Mouse (Mus musculus) layer of hippocampus, postnatal 36 days (tissue): ENCODE measurements around the gene Ufd1. TPM values are rescaled to one million over a fixed set of nuclear protein-coding genes. Genes with fewer than 3 reads are reported as not detected.
A peak's percentile ranks its signal among the peaks of the same experiment; 100 is the strongest.

Source experiments
- DNase-seq, 2 experiments: peaks; one replicate each; pipeline ENCODE4 v3.0.0; 2022
- total RNA-seq, 2 experiments: library from RNA; stranded (reverse); gene quantifications; 2 replicates each; pipeline ENCODE4 v1.2.3; 2021

Gene Ufd1
- 100 to 1,000 TPM in 1 of 2 experiments, 10 to 100 TPM in 1; 99.9 to 104 TPM for total RNA-seq

DNA sequence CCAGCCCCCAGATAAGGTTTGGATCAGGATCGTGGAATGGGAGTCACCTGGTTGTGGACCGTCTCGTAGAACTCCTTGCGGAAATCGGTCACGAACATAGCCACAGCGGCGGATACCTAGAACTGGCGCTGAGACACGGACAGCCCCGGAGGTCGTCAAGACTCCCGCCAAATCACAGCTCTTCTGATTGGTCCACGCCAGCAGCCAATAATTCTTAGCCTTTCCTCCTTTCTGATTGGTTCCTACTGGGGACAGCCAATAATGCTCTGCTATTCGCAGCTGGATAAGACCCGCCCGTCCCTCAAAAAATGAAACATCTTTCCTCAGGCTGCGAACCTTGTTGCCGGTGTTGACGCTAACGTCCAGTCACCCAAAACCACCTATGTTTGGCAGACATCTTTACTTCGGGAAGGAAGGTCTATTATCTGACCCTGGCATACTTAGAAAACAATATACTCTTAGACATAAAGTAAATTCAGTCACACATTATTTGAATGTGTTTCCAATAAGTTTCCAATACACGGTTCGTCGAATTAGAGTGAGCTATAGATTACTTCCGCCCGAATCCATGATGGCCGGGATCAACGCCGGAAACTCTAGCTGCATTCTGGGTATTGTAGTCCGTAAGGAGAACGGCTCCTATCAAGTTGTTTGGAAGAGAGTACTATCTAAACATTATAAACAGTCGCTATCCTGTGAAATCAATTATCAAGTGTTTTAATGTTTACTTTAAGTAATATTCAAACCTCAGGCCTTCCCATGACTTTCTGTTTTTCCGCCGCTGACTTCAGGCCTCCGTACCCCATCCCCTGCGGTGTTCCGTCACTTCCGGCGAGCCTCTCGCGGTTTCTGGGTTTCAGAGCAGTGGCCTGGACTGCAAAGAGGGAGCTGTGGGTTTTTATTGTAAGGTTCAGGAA, at the start of gene Ufd1, which contains the start of gene Cdc45:
Ufd1 (plus strand) TSS at position 312 of the 917 bp plus-strand sequence.
Cdc45 (minus strand) TSS at position 520 of the 917 bp plus-strand sequence.
- DNase-seq, result peak; percentile 85 to 86

DNA sequence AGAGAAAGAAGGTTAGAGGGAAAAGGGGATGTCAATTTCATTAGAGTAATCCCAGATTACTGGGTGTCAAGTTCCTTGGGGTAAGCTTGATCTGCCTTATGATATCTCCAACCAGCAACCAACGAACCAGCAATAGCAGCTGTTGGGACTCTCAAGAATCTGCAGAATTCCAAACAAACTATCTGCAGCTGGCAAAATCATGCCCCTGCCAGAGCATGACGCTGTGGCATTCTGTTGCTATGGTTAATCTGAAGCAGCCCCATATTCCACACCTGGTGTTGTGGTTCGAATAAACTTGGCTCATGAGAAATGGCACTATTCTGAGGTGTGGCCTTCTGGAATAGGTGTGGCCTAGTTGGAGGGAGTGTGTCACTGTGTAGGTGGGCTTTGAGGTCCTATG, 48.6 kb upstream of the Ufd1 start:
- no peak for DNase-seq

DNA sequence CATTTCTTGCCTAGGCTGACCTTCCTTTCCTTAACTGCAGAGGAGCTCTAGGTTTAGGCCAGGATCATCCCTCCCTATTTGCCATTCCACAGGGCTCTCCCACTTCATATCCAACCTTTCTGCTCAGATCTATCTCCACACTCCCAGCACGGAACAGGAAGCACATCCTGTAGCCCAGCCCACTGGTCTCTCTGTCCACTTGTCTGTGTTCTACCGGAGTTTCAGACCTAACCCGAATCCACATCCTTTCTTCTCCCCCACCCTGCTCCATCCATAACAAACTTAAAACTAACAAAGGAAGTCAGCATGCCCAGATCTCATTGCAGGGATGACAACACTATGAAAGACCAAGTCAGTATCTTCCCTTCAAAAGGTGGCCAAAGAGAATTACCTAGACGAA, 45.2 kb upstream of the Ufd1 start:
- no peak for DNase-seq

DNA sequence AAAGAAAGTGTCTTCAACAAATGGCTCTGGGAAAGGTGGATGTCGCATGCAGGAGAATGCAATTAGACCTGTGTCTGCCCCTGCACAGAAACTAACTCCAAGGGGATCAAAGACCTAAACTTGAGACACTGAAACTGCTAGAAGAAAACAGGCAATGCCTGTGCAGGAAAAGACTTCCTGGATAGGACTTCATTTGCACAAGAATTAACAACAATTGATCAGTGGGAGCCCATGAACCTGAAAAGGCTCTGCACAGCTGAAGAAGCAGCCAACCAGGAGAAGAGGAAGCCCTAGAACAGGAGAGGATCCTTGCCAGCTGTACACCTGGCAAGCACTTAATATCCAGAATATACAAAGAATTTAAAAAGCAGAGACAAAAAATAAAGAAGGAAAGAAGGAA, 42.1 kb upstream of the Ufd1 start:
- DNase-seq, result no peak

DNA sequence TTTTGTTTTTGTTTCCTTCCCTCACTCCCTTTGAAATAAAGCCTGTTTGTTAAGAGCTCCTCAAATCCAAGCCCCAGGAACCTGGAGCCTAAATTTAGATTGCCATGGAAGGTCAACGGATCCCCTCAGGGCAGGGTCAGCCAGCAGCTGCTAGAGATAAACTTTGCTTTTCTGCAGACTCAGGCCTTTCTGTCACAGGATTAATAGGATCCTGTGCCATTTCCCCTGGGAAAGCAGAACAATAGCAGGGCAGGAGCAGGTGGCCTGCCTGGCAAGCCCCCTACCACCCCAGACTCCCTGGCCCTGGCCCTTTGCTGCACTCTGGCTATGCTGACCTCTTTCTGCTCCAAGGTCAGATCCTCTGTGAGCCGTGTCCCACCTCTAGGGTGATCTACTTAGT, 37.6 kb upstream of the Ufd1 start:
- no peak for DNase-seq

DNA sequence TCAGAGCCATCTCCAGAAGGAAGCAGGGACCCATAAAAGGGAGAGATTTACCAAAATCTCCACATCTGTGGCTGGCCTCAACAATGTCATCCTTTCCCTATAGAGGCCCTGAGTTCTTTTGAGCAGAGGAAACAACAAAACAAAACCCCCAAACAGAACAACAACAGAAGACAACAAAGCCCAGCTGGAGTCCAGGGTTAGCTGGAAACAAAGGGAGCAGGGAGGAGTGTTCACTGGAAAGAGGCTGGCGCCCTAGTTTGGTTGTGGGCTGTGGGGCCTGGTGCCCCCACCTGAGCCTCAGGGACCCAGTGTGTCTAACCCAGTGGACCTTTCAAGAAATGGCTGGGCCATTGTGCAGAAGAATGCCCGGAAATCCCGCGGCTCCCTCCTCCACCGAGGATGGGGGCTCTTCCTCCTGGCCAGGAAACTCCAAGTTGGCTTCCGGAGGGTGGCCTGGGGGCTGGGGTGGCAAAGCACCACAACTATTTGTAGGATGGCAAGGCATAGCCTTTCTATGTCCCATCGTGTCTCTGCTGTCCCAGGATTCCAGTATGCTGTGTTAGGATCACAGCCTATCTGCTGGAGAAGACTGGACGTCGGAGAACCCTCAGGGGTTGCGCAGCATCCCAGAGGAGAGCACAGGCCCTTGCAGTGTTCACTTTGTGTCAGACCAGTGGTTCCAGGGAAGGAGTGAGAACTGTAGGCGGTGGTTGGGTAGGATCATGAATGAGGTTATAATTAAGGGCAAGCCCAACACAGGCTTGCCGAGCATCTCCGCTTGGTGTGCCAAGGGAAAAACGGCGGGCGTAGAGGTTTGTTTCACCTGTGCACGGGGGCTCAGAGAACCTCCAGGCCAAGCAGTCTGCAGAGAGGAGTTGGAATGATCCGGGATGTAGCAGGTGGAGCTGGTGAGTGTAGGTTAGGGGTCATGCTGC, 35.7 kb upstream of the Ufd1 start:
- DNase-seq, result no peak

DNA sequence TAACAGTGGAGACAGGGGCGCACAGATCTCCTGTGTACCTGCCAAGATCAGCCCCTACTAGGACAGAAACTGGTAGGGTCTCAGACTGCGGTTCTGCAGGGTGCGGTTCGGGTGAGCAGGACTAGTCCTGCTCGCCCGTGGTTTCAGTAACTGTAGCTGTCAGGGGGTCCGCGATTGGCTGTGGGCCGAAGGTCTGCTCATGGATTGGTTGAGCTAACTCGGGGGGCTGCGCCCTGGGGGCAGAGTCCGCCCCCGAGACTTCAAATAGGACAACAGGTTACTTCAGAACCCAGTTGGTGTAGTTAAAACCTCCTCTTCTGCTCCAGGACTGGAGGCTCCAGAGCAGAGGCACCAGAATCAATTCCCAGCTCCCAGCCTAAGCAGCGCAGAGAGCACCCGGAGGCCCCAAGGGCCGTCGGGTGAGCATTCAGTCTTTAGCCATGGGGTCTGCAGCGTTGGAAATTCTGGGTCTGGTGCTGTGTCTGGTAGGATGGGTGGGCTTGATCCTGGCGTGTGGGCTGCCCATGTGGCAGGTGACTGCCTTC, 35.0 kb upstream of the Ufd1 start, which contains the start of gene Cldn5:
Cldn5 (plus strand) TSS at position 292 of the 545 bp plus-strand sequence.
- no peak for DNase-seq

DNA sequence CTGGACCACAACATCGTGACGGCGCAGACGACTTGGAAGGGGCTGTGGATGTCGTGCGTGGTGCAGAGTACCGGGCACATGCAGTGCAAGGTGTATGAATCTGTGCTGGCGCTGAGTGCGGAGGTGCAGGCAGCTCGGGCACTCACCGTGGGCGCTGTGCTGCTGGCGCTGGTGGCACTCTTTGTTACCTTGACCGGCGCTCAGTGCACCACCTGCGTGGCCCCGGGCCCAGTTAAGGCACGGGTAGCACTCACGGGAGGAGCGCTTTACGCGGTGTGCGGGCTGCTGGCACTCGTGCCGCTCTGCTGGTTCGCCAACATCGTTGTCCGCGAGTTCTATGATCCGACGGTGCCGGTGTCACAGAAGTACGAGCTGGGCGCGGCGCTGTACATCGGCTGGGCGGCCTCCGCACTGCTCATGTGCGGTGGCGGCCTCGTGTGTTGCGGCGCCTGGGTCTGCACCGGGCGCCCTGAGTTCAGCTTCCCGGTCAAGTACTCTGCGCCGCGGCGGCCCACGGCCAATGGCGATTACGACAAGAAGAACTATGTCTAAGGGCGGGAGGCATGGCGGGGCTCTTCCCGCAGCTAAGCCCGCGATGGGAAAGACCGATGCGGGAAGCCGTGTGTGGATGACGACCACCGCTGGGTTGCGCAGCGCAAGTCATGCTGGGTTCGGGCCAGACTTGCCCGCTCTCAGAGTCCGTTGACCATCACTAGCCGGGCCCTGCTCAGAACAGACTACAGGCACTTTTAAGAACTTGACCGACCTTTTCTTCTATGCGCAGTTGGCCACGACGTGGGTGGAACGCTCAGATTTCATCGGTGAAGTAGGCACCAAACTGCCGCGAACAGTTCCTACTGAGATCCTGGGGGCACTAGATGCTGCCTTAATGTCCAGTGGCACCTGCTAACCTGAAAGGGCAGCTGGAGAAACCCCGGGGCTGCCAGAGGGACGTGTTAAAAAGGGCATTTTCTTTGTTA, 34.2 kb upstream of the Ufd1 start:
- no peak for DNase-seq

DNA sequence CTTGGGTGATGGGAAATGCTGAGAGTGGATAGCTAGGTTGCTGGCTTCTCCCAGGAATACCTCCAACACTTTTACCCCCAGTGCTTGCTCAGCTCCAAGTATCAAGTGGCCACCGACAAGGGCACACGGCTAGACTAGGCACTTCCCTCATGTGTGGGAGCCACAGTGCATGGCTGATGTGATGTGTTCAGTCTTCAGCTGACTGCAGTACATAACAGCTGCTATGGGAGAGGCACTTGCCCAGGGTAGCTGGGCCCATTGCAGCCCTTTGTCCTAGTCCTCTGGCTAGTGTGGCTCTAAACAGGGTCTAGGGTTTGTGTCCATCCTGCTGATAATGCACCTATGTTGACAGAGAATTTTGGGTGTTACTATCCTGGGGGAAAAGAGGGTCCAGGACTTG, 33.1 kb upstream of the Ufd1 start:
- DNase-seq, result no peak

DNA sequence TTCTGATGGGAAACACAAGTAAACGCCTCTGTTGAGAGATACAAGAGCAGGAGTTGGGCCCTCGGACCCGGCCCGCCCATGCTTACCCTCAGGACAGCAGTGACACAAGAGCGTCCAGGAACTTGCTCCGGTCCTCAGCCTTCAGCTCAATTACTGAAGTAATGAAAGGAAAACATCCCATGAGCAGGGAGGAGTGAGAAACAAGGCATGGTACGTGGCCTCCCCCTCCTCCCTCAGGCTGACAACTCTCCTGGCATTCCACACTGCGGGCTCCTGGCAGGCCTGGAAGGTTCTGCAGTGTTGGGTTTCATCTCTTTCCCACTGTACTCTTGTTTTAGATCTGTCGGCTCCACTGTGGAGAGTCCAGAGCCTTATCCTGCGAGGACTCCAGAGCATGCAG, 29.8 kb upstream of the Ufd1 start:
- no peak for DNase-seq

DNA sequence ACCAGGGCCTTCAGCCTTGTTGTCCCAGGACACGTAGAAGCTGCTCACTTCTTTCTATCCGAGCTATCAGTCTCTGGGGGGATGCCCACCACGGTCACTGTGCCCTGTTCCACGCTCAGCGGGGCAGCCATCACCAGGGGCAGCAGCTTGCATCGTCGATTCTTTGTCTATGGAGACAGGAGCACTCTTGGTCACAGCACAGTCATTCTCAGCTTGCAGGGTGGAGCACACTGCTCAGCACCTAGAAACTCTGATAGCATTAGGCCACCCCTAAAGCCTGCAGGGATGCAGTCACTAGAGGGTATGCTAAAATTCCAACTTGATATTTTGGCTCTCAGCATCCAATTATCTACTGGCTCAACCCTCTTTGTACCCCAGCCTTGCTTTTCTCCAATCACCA, 26.6 kb upstream of the Ufd1 start:
- no peak for DNase-seq

DNA sequence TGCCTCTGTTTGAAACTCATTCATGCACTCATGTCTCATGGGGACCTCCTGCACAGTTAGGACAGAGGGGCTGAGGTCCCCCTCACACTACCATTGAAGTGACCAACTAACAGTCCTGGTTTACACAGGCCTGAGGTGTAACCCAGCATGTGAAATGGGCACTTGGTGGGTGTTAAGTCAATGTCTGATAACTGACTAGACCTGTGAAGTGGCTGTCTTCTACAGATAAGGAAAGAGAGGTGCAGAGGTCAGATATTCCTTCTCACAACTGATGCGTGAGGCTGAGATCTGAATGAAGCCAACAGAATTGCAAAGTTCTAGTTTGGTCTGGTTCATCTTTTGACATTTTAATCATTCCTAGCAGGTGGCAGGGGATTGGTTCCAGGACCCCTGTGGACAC, 26.1 kb upstream of the Ufd1 start:
- no peak for DNase-seq

DNA sequence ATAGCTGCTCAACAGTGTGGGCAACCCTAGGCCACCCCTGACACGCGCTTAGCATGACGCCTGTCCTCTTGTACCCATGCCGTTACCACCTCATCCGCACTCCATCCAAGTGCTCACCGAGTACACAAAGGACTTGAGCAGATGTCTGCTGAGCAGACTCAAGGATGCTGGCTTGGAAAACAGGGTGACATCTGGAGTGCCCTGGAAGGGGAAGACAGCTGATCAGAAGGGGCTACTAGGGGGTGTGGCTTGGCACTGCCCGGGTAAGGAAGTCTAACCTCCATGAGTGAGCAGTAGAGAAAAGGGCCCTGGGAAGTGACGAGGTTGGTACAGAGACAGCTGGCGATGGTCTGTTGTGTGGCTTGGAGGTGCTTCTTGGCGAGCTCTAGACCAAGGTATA, 24.9 kb upstream of the Ufd1 start:
- no peak for DNase-seq

DNA sequence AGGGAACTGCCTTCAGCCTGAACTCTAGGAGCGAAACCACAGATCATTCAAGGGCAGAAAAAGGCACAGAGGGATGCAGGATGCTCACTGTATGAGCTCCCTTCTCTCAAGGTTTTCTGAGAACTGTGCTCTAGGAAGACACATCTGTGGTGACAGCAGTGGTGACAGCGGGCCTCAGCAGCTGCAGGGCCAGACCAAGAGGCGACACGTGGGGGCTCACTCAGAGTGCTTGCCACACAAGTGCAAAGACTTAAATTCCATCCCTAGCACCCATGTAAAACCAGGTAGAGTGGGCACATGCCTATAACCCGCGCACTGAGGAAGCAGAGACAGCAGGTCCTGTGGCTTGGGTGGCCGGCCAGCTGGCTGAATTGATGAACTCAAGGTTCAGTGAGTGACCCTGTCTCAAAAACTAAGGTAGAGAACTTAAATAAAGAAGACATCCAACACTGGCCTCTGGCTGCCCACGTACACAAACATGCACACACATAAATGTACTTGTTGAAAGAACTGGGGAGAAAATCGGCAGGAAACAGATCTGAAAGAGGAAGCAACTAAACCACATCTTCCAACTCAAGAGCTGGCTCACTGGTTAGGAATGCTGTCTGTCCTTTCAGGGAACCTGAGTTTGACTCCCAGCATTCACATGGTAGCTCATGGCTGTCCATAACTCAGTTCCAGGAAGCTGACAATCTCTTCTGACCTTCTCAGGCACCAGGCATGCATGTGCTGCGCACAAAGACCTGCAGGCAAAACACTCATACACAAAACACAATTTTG, 22.8 kb upstream of the Ufd1 start:
- no peak for DNase-seq

DNA sequence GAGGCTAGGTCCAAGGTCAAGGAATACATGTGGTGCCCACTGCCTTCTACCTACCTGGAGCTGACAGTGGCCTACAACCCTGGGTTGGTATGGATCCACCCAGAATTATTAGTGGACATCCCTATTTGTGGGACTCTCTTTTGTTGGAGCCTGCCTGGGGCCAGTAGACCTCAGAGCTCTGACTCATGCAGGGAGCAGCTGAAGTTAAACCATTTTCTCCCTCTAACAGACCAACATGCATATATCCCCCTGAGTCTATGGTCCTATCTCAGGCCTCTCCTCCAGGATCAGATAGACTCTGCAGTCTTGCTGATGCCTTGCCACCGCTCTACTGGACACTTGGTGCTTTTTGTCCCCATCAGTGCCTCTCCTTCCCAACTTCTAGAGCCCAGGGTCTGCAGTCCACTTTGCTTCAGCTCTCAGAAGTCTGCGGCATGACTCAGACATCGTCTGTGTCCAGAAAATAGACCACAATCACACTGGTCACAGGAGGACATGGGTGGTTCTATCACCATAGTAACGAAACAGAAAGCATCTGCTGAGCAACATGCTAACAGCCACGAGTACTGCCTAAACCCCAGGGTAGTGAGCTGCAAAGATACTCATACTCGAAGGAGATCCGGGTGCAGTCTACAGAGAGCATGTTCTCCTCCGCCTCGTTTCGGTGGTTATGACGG, 16.2 kb upstream of the Ufd1 start:
- DNase-seq, result no peak

DNA sequence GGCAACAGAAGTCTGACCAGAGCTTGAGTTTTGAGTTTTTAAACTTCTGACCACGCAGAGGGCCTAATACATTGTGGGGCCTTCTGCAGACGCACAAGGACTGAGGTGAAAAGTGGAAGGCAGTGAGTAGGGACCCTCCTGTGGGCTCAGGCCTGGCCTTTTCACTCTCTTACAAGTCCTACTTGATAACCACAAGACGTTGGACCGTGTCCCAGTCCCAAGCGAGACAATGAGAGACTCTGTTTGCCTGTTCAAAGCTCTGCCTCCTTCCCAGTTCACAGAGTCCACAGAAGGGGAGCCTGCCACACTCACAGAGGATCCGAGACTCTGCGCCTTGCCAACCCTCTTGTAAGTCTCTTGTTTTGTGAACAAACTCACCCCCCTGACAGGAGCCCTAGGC, 14.9 kb upstream of the Ufd1 start:
- no peak for DNase-seq

DNA sequence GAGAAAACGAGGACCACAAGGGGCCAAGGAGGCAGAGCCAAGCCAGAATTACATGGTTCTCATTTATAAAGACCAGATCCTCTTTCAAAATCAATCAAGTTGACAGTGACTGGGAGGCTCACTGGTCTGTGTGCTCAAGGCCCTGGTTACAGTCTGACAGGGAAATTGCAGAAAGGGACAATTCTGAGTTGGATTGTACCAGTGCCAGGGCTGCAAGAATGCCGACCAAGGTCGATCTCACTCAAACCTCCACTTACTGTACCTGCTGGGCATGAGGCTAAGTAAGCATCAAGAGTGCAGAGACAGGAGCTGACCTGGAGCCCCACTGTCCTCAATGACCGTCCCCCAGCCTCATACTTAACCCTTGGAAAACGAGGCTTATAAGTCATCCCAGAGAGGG, 13.4 kb upstream of the Ufd1 start:
- DNase-seq, result no peak

DNA sequence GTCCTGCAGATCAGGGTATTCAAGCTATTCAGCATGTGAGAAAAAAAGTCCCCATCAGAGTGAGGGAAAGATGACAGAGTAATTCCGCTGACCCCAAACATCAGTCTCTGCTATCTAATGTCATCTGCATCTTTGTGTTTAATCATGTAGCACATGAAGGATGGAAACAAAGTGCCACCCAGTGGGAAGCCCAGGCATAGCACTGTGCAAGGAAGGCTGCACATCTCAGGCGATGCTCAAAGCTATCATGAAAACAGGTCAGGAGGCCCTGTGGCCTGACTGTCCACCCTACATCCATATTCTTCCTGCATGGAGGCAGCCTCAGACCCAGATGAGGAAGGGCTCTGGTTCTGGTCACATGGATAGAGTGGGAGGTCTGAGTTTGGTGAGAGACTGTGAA, 12.7 kb upstream of the Ufd1 start:
- peak; percentile 54 to 67 for DNase-seq

DNA sequence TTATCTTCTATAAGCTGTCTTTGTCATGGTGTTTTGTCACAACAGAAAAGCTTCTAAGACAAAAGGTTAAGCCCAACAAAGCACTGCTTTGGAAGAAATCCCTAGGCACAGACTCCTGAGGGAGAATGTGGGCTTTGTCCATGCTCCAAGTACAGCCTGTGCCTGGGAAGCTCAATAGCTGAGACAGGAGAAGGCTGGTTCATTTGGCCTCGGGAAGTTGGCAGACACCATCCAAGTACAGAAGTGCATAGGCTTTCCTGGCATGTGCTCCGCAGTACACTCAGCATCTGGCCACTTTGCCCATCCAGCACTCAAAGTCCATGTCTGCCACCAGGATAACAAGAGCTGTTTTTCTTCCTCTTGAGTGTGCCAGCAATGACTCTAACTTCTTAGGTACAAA, 5.8 kb upstream of the Ufd1 start:
- no peak for DNase-seq

DNA sequence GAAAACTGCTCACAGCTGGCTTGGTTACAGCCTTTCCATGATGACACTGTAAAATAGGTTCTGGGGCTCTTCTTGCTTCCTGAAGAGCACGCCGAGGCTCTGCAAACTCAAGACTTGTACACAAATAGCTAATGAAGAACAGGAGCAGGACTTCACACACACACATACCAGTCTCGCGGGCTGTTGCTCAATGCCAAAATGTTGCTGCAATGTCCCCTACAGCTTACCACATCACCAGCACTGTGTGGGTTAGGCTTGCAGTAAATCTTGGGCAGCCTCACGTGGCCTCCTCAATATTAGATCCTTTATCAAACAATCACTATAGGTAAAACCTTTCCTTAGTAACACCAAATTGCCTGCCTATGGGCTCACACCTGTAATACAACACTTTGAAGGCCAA, 2.6 kb upstream of the Ufd1 start:
- no peak for DNase-seq
